ENCODE assay signal across 18 mouse cellular contexts in genomic region chr1:135503436-135503835, GRCm38 (mm10).
A peak's percentile ranks its signal among the peaks of the same experiment; 100 is the strongest.
DNase-seq lines count a peak whose midpoint lies in the region; ATAC-seq and TF ChIP-seq lines count a peak whose summit lies in the region.
"Had no signal": no experiment of that assay in that cellular context is flagged by ENCODE, and none has a peak within 500 bp of the region (broad histone marks: within the 10 kb centered on the region; RNA-seq: fewer than 3 reads in every experiment).

No protein-coding gene starts in this region.

- no peak overlapping the region for H3K4me2 ChIP-seq in lung, embryonic 14.5 days
- H3K4me2 ChIP-seq: embryonic facial prominence, embryonic 15.5 days; heart, embryonic 11.5 days; liver, embryonic 15.5 days; midbrain, embryonic 11.5 days; stomach, embryonic 15.5 days had no signal

- no peak for ATAC-seq in lung, embryonic 14.5 days (ENCODE audit: insufficient read depth)
- ATAC-seq: forebrain, embryonic 16.5 days; intestine, embryonic 16.5 days had no signal

- H3K79me2 ChIP-seq in heart, adult 2 months (replicated peaks; ENCODE audit: control insufficient read depth, insufficient read depth, low read length), result no peaks in the 10 kb centered on the region; the same call in 1 of the 2 replicates

- no peak for TF ChIP-seq POLR2A in heart, adult 2 months (IDR thresholded peaks at IDR 0.05; ENCODE audit: insufficient read depth, low read depth, low read length)

- no peak for TF ChIP-seq EP300 in heart, adult 2 months (IDR thresholded peaks at IDR 0.05; ENCODE audit: insufficient read depth, low read depth, low read length)

- no peaks in the 10 kb centered on the region for H3K9me3 ChIP-seq in lung, embryonic 14.5 days (ENCODE audit: low read depth, low read length)
- H3K9me3 ChIP-seq: embryonic facial prominence, embryonic 15.5 days; G1E; liver, embryonic 15.5 days; stomach, embryonic 15.5 days had no signal

- intact Hi-C loops in heart, adult 2 months (cut with DNase I), result no loop called here

- no peak overlapping the region for H3K4me3 ChIP-seq in heart, adult 2 months
- H3K4me3 ChIP-seq in lung, embryonic 14.5 days (ENCODE audit: low read depth, low read length), result no peak overlapping the region
- H3K4me3 ChIP-seq: embryonic facial prominence, embryonic 15.5 days; liver, embryonic 15.5 days; stomach, embryonic 15.5 days had no signal

- H3K9ac ChIP-seq in heart, adult 2 months (ENCODE audit: low read depth, low read length), result no peak overlapping the region
- no peak overlapping the region for H3K9ac ChIP-seq in lung, embryonic 14.5 days
- H3K9ac ChIP-seq: embryonic facial prominence, embryonic 15.5 days; liver, embryonic 15.5 days; stomach, embryonic 15.5 days had no signal

- H3K27me3 ChIP-seq in heart, adult 2 months (ENCODE audit: control insufficient read depth, insufficient read depth, low read length), result no peaks in the 10 kb centered on the region
- no peaks in the 10 kb centered on the region for H3K27me3 ChIP-seq in lung, embryonic 14.5 days (ENCODE audit: insufficient read depth, low read length)
- H3K27me3 ChIP-seq: embryonic facial prominence, embryonic 15.5 days; stomach, embryonic 15.5 days had no signal

- WGBS in heart, adult 2 months, result 82% methylated on average over 2 of the region's 2 CpGs
- 63% methylated on average over 2 of the region's 2 CpGs for WGBS in lung, embryonic 14.5 days

- DNase-seq in heart, postnatal 4 days, result peak; percentile 56
- no peak for DNase-seq in heart, adult 2 months
- DNase-seq in lung, embryonic 14.5 days, result peak; percentile 94
- no peak for DNase-seq in lung, adult 18-20 months
- peak; percentile 46 for DNase-seq in NIH3T3 (ENCODE audit: low read depth)
- peak; percentile 63 for DNase-seq in lung, postnatal 36 days
- no peak for DNase-seq in spleen, postnatal 14 days (ENCODE audit: low spot score in 2 of 2)
- DNase-seq: cerebellum, adult 11 months; gastrocnemius, postnatal 10 days; thymus, postnatal 4 days had no signal

- no peaks in the 10 kb centered on the region for H3K4me1 ChIP-seq in heart, adult 2 months (ENCODE audit: control insufficient read depth, insufficient read depth, low read length)
- peaks cover 27% of the 10 kb centered on the region for H3K4me1 ChIP-seq in lung, embryonic 14.5 days (ENCODE audit: insufficient read depth)

- TF ChIP-seq CTCF in heart, adult 2 months (IDR thresholded peaks at IDR 0.05), result no peak
- no peak for TF ChIP-seq CTCF in lung, embryonic 14.5 days (IDR thresholded peaks at IDR 0.05; ENCODE audit: low read depth)

- no peak overlapping the region for H3K27ac ChIP-seq in heart, adult 2 months
- peak overlapping the region; percentile 47; the same call in 1 of the 2 replicates for H3K27ac ChIP-seq in lung, embryonic 14.5 days (ENCODE audit: low read depth)
- H3K27ac ChIP-seq: embryonic facial prominence, embryonic 15.5 days; liver, embryonic 15.5 days; stomach, embryonic 15.5 days had no signal

- H3K36me3 ChIP-seq in heart, adult 2 months (ENCODE audit: control insufficient read depth, insufficient read depth, low read length), result no peaks in the 10 kb centered on the region
- no peaks in the 10 kb centered on the region for H3K36me3 ChIP-seq in lung, embryonic 14.5 days (ENCODE audit: insufficient read depth)
- H3K36me3 ChIP-seq: embryonic facial prominence, embryonic 15.5 days; G1E; liver, embryonic 15.5 days; stomach, embryonic 15.5 days had no signal

Comparison
In these comparisons a context has a peak if more than half of its experiments do, and no peak if none do; other contexts are left out.
1. DNase-seq: peak in heart, postnatal 4 days (single experiment), lung, embryonic 14.5 days (single experiment), NIH3T3 (single experiment) and lung, postnatal 36 days (single experiment); none in heart, adult 2 months (0 of 2), lung, adult 18-20 months (0 of 2) and spleen, postnatal 14 days (0 of 2).